Mouse (Mus musculus): ENCODE results near the gene Cdkn2a.

Cdkn2a gene

GRCm38 (mm10) chr4:89294486-89295440 is at the start of gene Cdkn2a:
Gene Cdkn2a, minus strand, starts transcription at chr4:89294653.
- DNase-seq, result peak; percentile 76

DNA sequence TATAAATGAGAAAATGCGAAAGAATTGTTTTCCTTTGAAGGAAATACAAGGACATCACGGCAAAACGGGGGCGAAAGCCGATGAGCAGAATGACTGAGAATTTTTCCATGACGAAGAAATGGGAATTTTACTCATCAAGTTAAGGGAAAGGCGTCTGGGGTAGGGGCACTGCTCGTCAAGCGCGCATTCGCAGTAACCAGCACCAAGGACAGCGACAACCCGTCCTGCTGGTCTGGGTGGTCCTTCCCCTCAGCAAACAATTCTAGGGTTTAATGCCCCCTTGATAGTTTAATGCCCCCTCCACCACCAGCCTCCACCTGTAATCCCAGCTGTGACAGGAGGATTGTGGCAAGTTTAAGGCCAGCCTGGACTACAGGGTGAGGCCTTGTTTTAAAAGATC is 19.0 kb upstream of the Cdkn2a start:
- no peak for DNase-seq

DNA sequence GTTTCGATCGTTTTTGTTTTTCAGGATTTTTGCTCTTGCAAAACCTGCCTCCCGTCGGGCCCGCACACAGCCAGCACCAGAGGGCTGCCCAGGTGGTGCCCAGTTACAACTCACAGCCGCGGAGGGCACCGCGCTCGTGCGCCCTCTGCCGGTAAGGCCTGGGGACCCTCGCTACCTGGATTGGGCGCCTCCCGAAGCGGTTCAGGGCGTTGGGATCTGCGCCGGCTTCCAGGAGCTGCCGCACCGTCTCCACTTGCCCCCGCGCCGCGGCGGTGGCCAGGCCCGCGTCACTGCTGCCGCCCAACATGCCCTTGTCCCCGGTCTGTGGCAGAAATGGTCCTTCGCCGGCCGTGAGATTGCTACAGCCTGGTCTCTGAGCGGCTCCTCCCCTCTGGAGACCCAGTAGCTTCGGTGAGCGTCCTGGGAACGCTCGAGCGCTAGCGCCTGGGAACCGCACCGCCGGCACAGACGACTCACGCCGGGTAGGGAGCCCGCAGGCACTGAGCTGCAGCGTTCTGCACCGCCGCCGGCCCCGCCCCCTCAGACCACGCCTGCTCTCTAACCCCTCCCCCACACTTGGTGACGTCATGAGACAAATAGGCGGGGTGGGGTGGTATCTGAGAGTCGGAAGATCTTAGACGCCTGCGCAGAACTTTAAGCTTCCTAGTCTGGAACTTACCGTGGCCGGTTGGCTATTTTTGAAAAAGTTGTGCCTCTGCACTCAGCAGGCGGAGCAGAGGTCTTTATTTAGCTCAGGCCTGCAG is 16.2 kb upstream of the Cdkn2a start, which contains the start of gene Cdkn2b:
Gene Cdkn2b (minus strand): TSS at position 549 of the 764 bp plus-strand sequence.
- DNase-seq, result peak; percentile 68

DNA sequence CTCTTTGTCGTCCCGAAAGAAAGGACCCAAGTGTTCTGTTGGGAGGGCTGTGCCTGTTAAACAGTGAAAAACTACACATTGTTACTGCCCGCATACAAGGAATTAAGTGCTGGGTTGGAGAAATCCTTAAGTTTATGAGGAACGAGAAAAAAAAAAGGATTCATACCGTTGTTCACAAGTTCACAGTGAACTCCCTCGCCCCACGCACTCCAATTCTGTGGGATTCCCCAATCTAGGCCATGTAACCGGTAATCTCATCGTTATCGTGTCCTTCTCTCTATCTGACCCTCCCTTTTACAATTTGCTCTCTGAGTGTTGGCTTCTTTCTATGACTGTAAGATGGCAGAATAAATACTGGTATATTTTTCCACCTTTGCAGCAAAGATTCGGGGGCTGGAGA is 15.5 kb upstream of the Cdkn2a start:
- DNase-seq, result no peak

GRCm38 (mm10) chr4:89308001-89308400 is 13.5 kb upstream of the Cdkn2a start:
- no peak for DNase-seq

DNA sequence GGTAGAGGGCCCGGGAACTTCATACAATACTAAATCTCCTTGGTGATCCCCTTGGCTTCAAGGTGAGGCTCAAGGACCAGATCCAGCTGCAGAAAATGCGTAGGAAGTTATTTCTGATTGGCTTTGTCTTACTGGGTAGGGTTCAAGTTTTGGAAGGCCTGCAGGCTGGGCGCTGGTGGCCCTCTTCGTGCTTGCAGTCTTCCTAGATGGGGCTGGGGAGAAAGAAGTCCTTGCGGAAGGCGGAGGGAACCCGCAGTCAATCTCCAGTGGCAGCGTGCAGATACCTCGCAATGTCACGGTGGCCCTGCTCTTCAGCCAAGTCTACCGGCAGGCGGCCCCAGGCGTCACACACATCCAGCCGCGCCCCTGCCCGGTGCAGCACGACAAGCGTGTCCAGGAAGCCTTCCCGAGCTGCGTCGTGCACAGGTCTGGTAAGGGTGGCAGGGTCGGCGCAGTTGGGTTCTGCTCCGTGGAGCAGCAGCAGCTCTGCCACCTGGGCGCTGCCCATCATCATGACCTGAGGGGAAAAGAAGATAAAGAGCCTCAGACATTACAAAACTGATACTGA is 12.4 kb upstream of the Cdkn2a start:
- no peak for DNase-seq

GRCm38 (mm10) chr4:89305691-89306090 is 11.2 kb upstream of the Cdkn2a start:
- no peak for DNase-seq

GRCm38 (mm10) chr4:89303281-89303995 is 9.0 kb upstream of the Cdkn2a start:
- DNase-seq, result no peak

GRCm38 (mm10) chr4:89302129-89302528 is 7.7 kb upstream of the Cdkn2a start:
- no peak for DNase-seq

- no peak for DNase-seq
These were observed 5.3 kb upstream of the Cdkn2a start for GRCm38 (mm10) chr4:89299721-89300120.

- DNase-seq, result no peak
These were observed 1.2 kb upstream of the Cdkn2a start for GRCm38 (mm10) chr4:89295441-89296220.

- no peak for DNase-seq
These were observed 365 bp downstream of the Cdkn2a start for GRCm38 (mm10) chr4:89294091-89294485.

- no peak for DNase-seq
These were observed 937 bp downstream of the Cdkn2a start for GRCm38 (mm10) chr4:89293516-89293915.

DNA sequence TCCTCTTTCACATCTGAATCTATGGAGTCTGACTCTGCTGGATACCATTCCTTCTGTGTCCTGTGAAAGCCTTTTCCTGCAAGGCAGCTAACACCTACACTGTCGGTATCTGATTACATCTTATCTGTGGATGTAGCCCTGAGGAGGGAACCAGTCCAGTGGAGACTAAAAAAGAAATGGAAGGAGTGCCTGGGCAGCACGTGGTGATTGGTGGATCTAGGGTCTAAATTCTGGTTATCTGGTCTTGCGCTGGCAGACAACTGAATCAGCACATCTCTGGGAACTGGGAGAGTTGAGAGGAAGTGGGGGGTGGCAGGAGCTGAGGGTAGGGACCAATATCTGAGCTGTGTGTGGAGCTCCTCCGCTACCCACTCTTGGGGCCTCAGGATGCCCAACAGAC is 5.4 kb downstream of the Cdkn2a start:
- no peak for DNase-seq

GRCm38 (mm10) chr4:89286566-89286965 is 7.9 kb downstream of the Cdkn2a start:
- DNase-seq, result no peak

- DNase-seq, result no peak
These were observed 8.8 kb downstream of the Cdkn2a start for GRCm38 (mm10) chr4:89285688-89286087.

- DNase-seq, result no peak
These were observed 11.8 kb downstream of the Cdkn2a start for GRCm38 (mm10) chr4:89282661-89283060.

DNA sequence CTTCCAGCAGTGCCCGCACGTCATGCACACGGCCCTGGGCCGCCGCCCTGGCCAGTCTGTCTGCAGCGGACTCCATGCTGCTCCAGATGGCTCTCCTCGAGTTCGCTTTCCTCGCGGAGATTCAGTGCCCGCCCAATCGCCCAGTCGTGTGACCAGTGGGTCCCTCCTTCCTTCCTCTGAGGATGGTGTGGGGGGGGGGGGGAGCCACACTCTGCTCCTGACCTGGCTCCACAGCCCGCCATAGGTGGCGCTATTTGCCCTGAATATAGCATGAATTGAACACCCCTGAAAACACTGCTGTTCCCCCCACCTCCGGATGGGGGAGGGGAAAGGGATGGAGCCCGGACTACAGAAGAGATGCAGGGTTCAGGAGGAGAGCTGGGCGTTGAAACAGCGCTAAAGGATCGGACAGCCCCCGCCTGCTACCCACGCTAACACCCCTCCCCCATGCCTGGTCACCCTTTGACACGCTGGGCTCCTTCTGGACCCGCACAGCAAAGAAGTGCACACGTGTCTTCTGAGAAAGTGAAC is 12.4 kb downstream of the Cdkn2a start:
- no peak for DNase-seq

DNA sequence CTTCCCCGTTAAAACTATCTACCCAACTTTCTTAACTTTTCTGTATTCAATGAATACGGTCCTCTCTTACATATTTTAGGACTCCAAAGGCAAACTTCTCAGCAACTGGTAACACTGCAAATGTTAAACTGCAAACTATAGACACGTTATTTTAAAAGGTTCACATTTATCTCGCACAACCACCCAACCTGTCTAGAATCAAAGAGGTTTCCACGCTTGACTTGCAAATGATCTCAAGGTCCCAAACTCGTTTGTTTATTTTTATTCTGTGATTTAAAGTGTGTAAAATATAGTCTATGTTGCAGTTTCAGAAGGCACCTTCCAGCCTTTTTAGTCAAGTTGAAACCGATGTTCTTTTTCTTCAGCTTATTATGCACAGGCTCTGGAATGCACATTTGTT is 13.2 kb downstream of the Cdkn2a start:
- DNase-seq, result no peak

- no peak for DNase-seq
These were observed 14.8 kb downstream of the Cdkn2a start for GRCm38 (mm10) chr4:89279641-89280040.

- DNase-seq, result no peak
These were observed 17.0 kb downstream of the Cdkn2a start for GRCm38 (mm10) chr4:89277381-89277940.

All from right cerebral cortex, postnatal 4 days (tissue).